8 mouse cellular contexts compared by ENCODE assay signal in genomic region chr2:32608141-32608777, GRCm38 (mm10). TPM values are rescaled to one million over a fixed set of nuclear protein-coding genes. Genes with fewer than 3 reads are reported as not detected.
DNase-seq lines count a peak whose midpoint lies in the region; ATAC-seq and TF ChIP-seq lines count a peak whose summit lies in the region.

No protein-coding gene starts in this region.

- 9% methylated on average over 25 of the region's 25 CpGs for WGBS in hindbrain, embryonic 15.5 days
- 2% methylated on average over 25 of the region's 25 CpGs for WGBS in liver, embryonic 13.5 days (ENCODE audit: insufficient replicate concordance)

- H3K36me3 ChIP-seq in hindbrain, embryonic 15.5 days, result 0 out of 2 replicates have a peak, but pooled peaks cover 5% of the 10 kb centered on the region
- peaks cover 13% of the 10 kb centered on the region for H3K36me3 ChIP-seq in liver, embryonic 13.5 days
- peaks cover 7% of the 10 kb centered on the region for H3K36me3 ChIP-seq in myocyte (ENCODE audit: control insufficient read depth, insufficient read depth)

- DNase-seq in thymus, postnatal 25 days, result peak; percentile 26
- no peak for DNase-seq in thymus, postnatal 14 days
- peak; percentile 85 for DNase-seq in cerebellum, adult 9-11 months
- peak; percentile 93 for DNase-seq in gastrocnemius, adult 2 months
- DNase-seq in liver, embryonic 13.5 days, result peak; percentile 78
- DNase-seq in urinary bladder, postnatal 14 days (ENCODE audit: low spot score), result peak; percentile 62

- peak overlapping the region; percentile 85 for H3K4me2 ChIP-seq in hindbrain, embryonic 15.5 days
- H3K4me2 ChIP-seq in liver, embryonic 13.5 days, result peak overlapping the region; percentile 97
- H3K4me2 ChIP-seq in myocyte (ENCODE audit: low read depth), result peak overlapping the region; percentile 94

- peak overlapping the region; percentile 25 for H3ac ChIP-seq in myocyte (ENCODE audit: control insufficient read depth, insufficient read length)

- peak; percentile 16; the same call in 1 of the 2 replicates for TF ChIP-seq CTCF in gastrocnemius, adult 2 months (IDR thresholded peaks at IDR 0.05)

- H3K9ac ChIP-seq in hindbrain, embryonic 15.5 days, result no peak overlapping the region
- H3K9ac ChIP-seq in liver, embryonic 13.5 days, result peak overlapping the region; percentile 83

- H3K9me3 ChIP-seq in hindbrain, embryonic 15.5 days, result no peaks in the 10 kb centered on the region
- H3K9me3 ChIP-seq in liver, embryonic 13.5 days (replicated peaks), result no peaks in the 10 kb centered on the region

- H3K27ac ChIP-seq in gastrocnemius, adult 2 months, result peak overlapping the region; percentile 97
- H3K27ac ChIP-seq in hindbrain, embryonic 15.5 days (replicated peaks), result no peak overlapping the region
- peak overlapping the region; percentile 83 for H3K27ac ChIP-seq in liver, embryonic 13.5 days

- H3K4me3 ChIP-seq in gastrocnemius, adult 2 months, result peak overlapping the region; percentile 97
- peak overlapping the region; percentile 78 for H3K4me3 ChIP-seq in hindbrain, embryonic 15.5 days
- H3K4me3 ChIP-seq in liver, embryonic 13.5 days (replicated peaks), result peak overlapping the region; percentile 76
- peak overlapping the region; percentile 66 for H3K4me3 ChIP-seq in myocyte

- peaks cover 3% of the 10 kb centered on the region; the same call in 1 of the 2 replicates for H3K27me3 ChIP-seq in hindbrain, embryonic 15.5 days
- H3K27me3 ChIP-seq in liver, embryonic 13.5 days, result no peaks in the 10 kb centered on the region
- H3K27me3 ChIP-seq in myocyte (ENCODE audit: control insufficient read depth, insufficient read depth, insufficient read length), result no peaks in the 10 kb centered on the region

- H3K79me2 ChIP-seq in myocyte (ENCODE audit: control insufficient read depth, insufficient read depth), result peaks cover 11% of the 10 kb centered on the region

- TF ChIP-seq POLR2A in myocyte (IDR thresholded peaks at IDR 0.05; ENCODE audit: insufficient read length, low read depth), result peak; percentile 47

- intact Hi-C loops in gastrocnemius, adult 2 months (cut with DNase I), result loop anchor here (5.0 kb wide), 1 partner anchor 36 kb away; the partner anchor contains the start of genes Dpm2 and Pip5kl1

- ATAC-seq in hindbrain, embryonic 15.5 days (ENCODE audit: low FRiP score, low read depth), result peak; percentile 43; the same call in 1 of the 2 replicates
- peak; percentile 76 for ATAC-seq in liver, embryonic 13.5 days (ENCODE audit: low read depth)

- peaks cover 28% of the 10 kb centered on the region for H3K4me1 ChIP-seq in hindbrain, embryonic 15.5 days (replicated peaks)
- H3K4me1 ChIP-seq in liver, embryonic 13.5 days (replicated peaks), result peaks cover 76% of the 10 kb centered on the region

TF ChIP-seq in myocyte, 11 proteins besides CTCF, POLR2A, EP300 and RAD21:
- TF ChIP-seq SRF (IDR thresholded peaks at IDR 0.05; ENCODE audit: control insufficient read depth, insufficient read length, low read depth) (peak; percentile 15), TCF3 (IDR thresholded peaks at IDR 0.05; ENCODE audit: insufficient read length, low read depth) (no peak)

RNA-seq across cellular contexts. Expression of gene St6galnac6, which starts 8.8 kb away (rescaled TPM):
- total RNA-seq in gastrocnemius, adult 2 months (2021), result 10 to 100 TPM; 46.8 to 56.5 TPM
- 24.1 and 27.7 TPM in 2 replicates for polyA plus RNA-seq in hindbrain, embryonic 15.5 days (2015; fragmentation: Nextera tagmentation; extraction: Ambion mirVana)
- 10.0 and 12.8 TPM in 2 replicates for polyA plus RNA-seq in liver, embryonic 13.5 days (2015; fragmentation: Nextera tagmentation; extraction: Ambion mirVana)
- polyA plus RNA-seq in myocyte (2012; fragmentation: generic; extraction: Trizol), result 48.7 TPM

RNA-seq across cellular contexts. Expression of gene Ak1, which starts 13.3 kb away (rescaled TPM):
- total RNA-seq in gastrocnemius, adult 2 months (2021), result 1,000 to 10,000 TPM; 1,555 to 1,869 TPM
- 89.0 and 95.9 TPM in 2 replicates for polyA plus RNA-seq in hindbrain, embryonic 15.5 days (2015; fragmentation: Nextera tagmentation; extraction: Ambion mirVana)
- 2.2 and 2.3 TPM in 2 replicates for polyA plus RNA-seq in liver, embryonic 13.5 days (2015; fragmentation: Nextera tagmentation; extraction: Ambion mirVana)
- polyA plus RNA-seq in myocyte (2012; fragmentation: generic; extraction: Trizol), result 265 TPM

RNA-seq across cellular contexts. Expression of gene St6galnac4, which starts 21.4 kb away (rescaled TPM):
- 10 to 100 TPM in 1 of 2 experiments, 1 to 10 TPM in 1; 8.7 to 21.6 TPM for total RNA-seq in gastrocnemius, adult 2 months (2021)
- 41.2 and 41.9 TPM in 2 replicates for polyA plus RNA-seq in hindbrain, embryonic 15.5 days (2015; fragmentation: Nextera tagmentation; extraction: Ambion mirVana)
- polyA plus RNA-seq in liver, embryonic 13.5 days (2015; fragmentation: Nextera tagmentation; extraction: Ambion mirVana), result 13.5 and 14.1 TPM in 2 replicates
- polyA plus RNA-seq in myocyte (2012; fragmentation: generic; extraction: Trizol), result 75.4 TPM

RNA-seq across cellular contexts. Expression of gene 9430097D07Rik, which starts 32.8 kb away (rescaled TPM):
- not detected for total RNA-seq in gastrocnemius, adult 2 months (2021)
- 0.79 and 0.87 TPM in 2 replicates for polyA plus RNA-seq in hindbrain, embryonic 15.5 days (2015; fragmentation: Nextera tagmentation; extraction: Ambion mirVana)
- polyA plus RNA-seq in liver, embryonic 13.5 days (2015; fragmentation: Nextera tagmentation; extraction: Ambion mirVana), result not detected in 2 replicates
- polyA plus RNA-seq in myocyte (2012; fragmentation: generic; extraction: Trizol), result 0.04 TPM

RNA-seq across cellular contexts. Expression of gene Pip5kl1, which starts 33.7 kb away (rescaled TPM):
- not detected for total RNA-seq in gastrocnemius, adult 2 months (2021)
- polyA plus RNA-seq in hindbrain, embryonic 15.5 days (2015; fragmentation: Nextera tagmentation; extraction: Ambion mirVana), result 11.9 and 15.3 TPM in 2 replicates
- 0.10 TPM in 1 of 2 replicates, not detected in the other for polyA plus RNA-seq in liver, embryonic 13.5 days (2015; fragmentation: Nextera tagmentation; extraction: Ambion mirVana)
- polyA plus RNA-seq in myocyte (2012; fragmentation: generic; extraction: Trizol), result 0.10 TPM

Comparison
In these comparisons a context has a peak if more than half of its experiments do, and no peak if none do; other contexts are left out.
1. RNA of gene Ak1, which starts 13.3 kb away (polyA plus RNA-seq): 265 TPM in myocyte (single experiment) and 89.0 to 95.9 TPM in hindbrain, embryonic 15.5 days; 2.2 to 2.3 TPM in liver, embryonic 13.5 days; every median in the first group is over 10 times any median in the second.
2. Peak in every context shown above with its lines, with median percentiles within 50 percentile points of each other: H3K4me3 ChIP-seq and H3K4me2 ChIP-seq.